Mouse (Mus musculus): ENCODE results near the gene Slc35f4.

DNA sequence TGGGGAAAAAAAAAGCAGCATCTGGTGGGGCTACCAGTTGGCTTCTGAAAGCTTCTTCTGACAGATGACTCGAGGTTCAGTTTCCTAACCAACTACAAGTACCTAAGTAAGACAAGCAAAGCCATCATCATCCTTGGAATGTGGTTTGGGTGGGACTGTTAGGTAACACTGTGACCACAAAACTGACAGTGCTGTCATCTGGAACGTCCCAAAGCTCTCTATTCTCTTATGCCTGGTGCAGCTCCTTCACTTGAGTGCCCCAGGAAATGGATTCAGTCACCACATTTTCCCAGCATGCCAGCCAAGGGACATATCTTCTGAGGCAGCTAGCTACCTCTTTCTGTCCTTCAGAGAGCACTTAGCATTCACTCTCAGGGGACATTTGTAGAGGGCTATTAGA is 216.2 kb downstream of the Slc35f4 start:
- TF ChIP-seq CTCF (IDR thresholded peaks at IDR 0.05; ENCODE audit: low read depth, low read length) (no peak), GATA2 (IDR thresholded peaks at IDR 0.05; ENCODE audit: borderline replicate concordance, low read depth, low read length) (no peak), POLR2AphosphoS5 (IDR thresholded peaks at IDR 0.05; ENCODE audit: insufficient replicate concordance, low read depth, low read length) (no peak), TAL1 (conservative IDR thresholded peaks at IDR 0.05; ENCODE audit: low read depth, low read length) (no peak), GATA1 (IDR thresholded peaks at IDR 0.05; ENCODE audit: borderline replicate concordance, low read length) (no peak)
